ENCODE assay signal across 9 mouse cellular contexts in genomic region chr4:138851463-138851862, GRCm38 (mm10). TPM values are rescaled to one million over a fixed set of nuclear protein-coding genes. Genes with fewer than 3 reads are reported as not detected.
DNase-seq lines count a peak whose midpoint lies in the region; ATAC-seq and TF ChIP-seq lines count a peak whose summit lies in the region.
"Had no signal": no experiment of that assay in that cellular context is flagged by ENCODE, and none has a peak within 500 bp of the region (broad histone marks: within the 10 kb centered on the region; RNA-seq: fewer than 3 reads in every experiment).

No protein-coding gene starts in this region.

- intact Hi-C loops in left cerebral cortex, postnatal 10 days (cut with DNase I), result loop anchor here (1.0 to 10.0 kb wide), 5 partner anchors 102 to 537 kb away; no protein-coding TSS in a partner anchor

- no peak for ATAC-seq in intestine, embryonic 14.5 days (replicated peaks; ENCODE audit: low FRiP score, low TSS enrichment, low read depth)
- ATAC-seq in midbrain, embryonic 15.5 days (replicated peaks), result peak; percentile 74

- 0 out of 2 replicates have a peak, but pooled peaks cover 4% of the 10 kb centered on the region for H3K27me3 ChIP-seq in heart, embryonic 10.5 days (ENCODE audit: insufficient read depth, poor library complexity, severe bottlenecking)
- no peaks in the 10 kb centered on the region for H3K27me3 ChIP-seq in intestine, embryonic 14.5 days (replicated peaks; ENCODE audit: control insufficient read depth, insufficient read depth, low read length)
- peaks cover 2% of the 10 kb centered on the region; the same call in 1 of the 2 replicates for H3K27me3 ChIP-seq in midbrain, embryonic 15.5 days (replicated peaks)
- H3K27me3 ChIP-seq in spleen, adult 2 months (ENCODE audit: control insufficient read depth, insufficient read depth, low read length), result no peaks in the 10 kb centered on the region

- DNase-seq in heart, adult 18-20 months, result peak; percentile 49 to 85
- no peak for DNase-seq in heart, embryonic 10.5 days (ENCODE audit: low spot score)
- peak; percentile 81 for DNase-seq in cerebellum, adult 9-10 months
- DNase-seq in frontal cortex, adult 2 months (ENCODE audit: extremely low spot score in 1 of 2, low spot score in 1 of 2), result peak; percentile 65 to 93
- peak; percentile 91 for DNase-seq in intestine, embryonic 14.5 days (ENCODE audit: low spot score)
- DNase-seq in left cerebral cortex, postnatal 10 days (ENCODE audit: extremely low spot score in 1 of 2, low spot score in 2 of 2), result peak; percentile 73 to 79
- DNase-seq in spleen, adult 2 months (ENCODE audit: low read depth in 1 of 2, low spot score in 2 of 2), result peak; percentile 12 to 36

- no peak overlapping the region for H3K9ac ChIP-seq in intestine, embryonic 14.5 days (ENCODE audit: low read length)
- no peak overlapping the region for H3K9ac ChIP-seq in midbrain, embryonic 15.5 days
- H3K9ac ChIP-seq: midbrain, embryonic 12.5 days had no signal

- H3K4me3 ChIP-seq in heart, embryonic 10.5 days, result no peak overlapping the region
- H3K4me3 ChIP-seq in intestine, embryonic 14.5 days (ENCODE audit: low read depth, low read length), result no peak overlapping the region
- H3K4me3 ChIP-seq in midbrain, embryonic 15.5 days, result no peak overlapping the region
- H3K4me3 ChIP-seq in spleen, adult 2 months (ENCODE audit: extremely low read depth, insufficient read depth, insufficient read length), result no peak overlapping the region
- H3K4me3 ChIP-seq: midbrain, embryonic 12.5 days had no signal

- TF ChIP-seq POLR2A in spleen, adult 2 months (IDR thresholded peaks at IDR 0.05; ENCODE audit: low read depth, low read length), result no peak

- H3K27ac ChIP-seq in heart, embryonic 10.5 days, result no peak overlapping the region
- H3K27ac ChIP-seq in intestine, embryonic 14.5 days (ENCODE audit: low read depth), result no peak overlapping the region
- no peak overlapping the region for H3K27ac ChIP-seq in midbrain, embryonic 15.5 days
- H3K27ac ChIP-seq in spleen, adult 2 months (ENCODE audit: insufficient read depth, low read length), result no peak overlapping the region
- H3K27ac ChIP-seq: midbrain, embryonic 12.5 days had no signal

- 9% methylated on average over 4 of the region's 4 CpGs for WGBS in heart, embryonic 10.5 days
- 2% methylated on average over 4 of the region's 4 CpGs for WGBS in intestine, embryonic 14.5 days
- WGBS in midbrain, embryonic 15.5 days, result 5% methylated on average over 4 of the region's 4 CpGs
- 7% methylated on average over 4 of the region's 4 CpGs for WGBS in spleen, adult 2 months

- no peaks in the 10 kb centered on the region for H3K9me3 ChIP-seq in heart, embryonic 10.5 days
- H3K9me3 ChIP-seq in intestine, embryonic 14.5 days (ENCODE audit: control insufficient read depth, low read length), result no peaks in the 10 kb centered on the region
- no peaks in the 10 kb centered on the region for H3K9me3 ChIP-seq in midbrain, embryonic 15.5 days
- H3K9me3 ChIP-seq: midbrain, embryonic 12.5 days had no signal

- peak; percentile 89; the same call in 1 of the 2 replicates for TF ChIP-seq CTCF in spleen, adult 2 months (IDR thresholded peaks at IDR 0.05; ENCODE audit: extremely low read depth, insufficient read depth, insufficient read length, insufficient replicate concordance)

- no peak overlapping the region for H3K4me2 ChIP-seq in intestine, embryonic 14.5 days (ENCODE audit: low read length)
- H3K4me2 ChIP-seq in midbrain, embryonic 15.5 days, result no peak overlapping the region
- H3K4me2 ChIP-seq: midbrain, embryonic 12.5 days had no signal

- H3K36me3 ChIP-seq in heart, embryonic 10.5 days, result no peaks in the 10 kb centered on the region
- H3K36me3 ChIP-seq in intestine, embryonic 14.5 days (ENCODE audit: control insufficient read depth, insufficient read depth, low read length), result no peaks in the 10 kb centered on the region
- H3K36me3 ChIP-seq in midbrain, embryonic 15.5 days (replicated peaks), result no peaks in the 10 kb centered on the region
- H3K36me3 ChIP-seq in spleen, adult 2 months (ENCODE audit: control insufficient read depth, insufficient read depth, low read length), result no peaks in the 10 kb centered on the region
- H3K36me3 ChIP-seq: midbrain, embryonic 12.5 days had no signal

- 0 out of 2 replicates have a peak, but pooled peaks cover 2% of the 10 kb centered on the region for H3K4me1 ChIP-seq in heart, embryonic 10.5 days
- H3K4me1 ChIP-seq in intestine, embryonic 14.5 days (replicated peaks; ENCODE audit: control insufficient read depth, insufficient read depth, low read length), result no peaks in the 10 kb centered on the region
- no peaks in the 10 kb centered on the region for H3K4me1 ChIP-seq in midbrain, embryonic 15.5 days
- no peaks in the 10 kb centered on the region for H3K4me1 ChIP-seq in spleen, adult 2 months (ENCODE audit: control insufficient read depth, insufficient read depth, insufficient read length)
- H3K4me1 ChIP-seq: midbrain, embryonic 12.5 days had no signal

RNA-seq across cellular contexts. Expression of gene Pla2g5, which starts 11.8 kb away (rescaled TPM):
- 10 to 100 TPM; 31.6 to 41.3 TPM for total RNA-seq in heart, adult 18-20 months (2021)
- polyA plus RNA-seq in heart, embryonic 10.5 days (2016; fragmentation: Nextera tagmentation; extraction: Ambion mirVana), result 0.91 and 2.1 TPM in 2 replicates
- 6.4 and 9.2 TPM in 2 replicates for polyA plus RNA-seq in frontal cortex, adult 2 months (2012; rRNA removed)
- polyA plus RNA-seq in intestine, embryonic 14.5 days (2014; fragmentation: Nextera tagmentation; extraction: Ambion mirVana), result 0.19 and 0.42 TPM in 2 replicates
- 1 to 10 TPM; 1.2 to 1.3 TPM for total RNA-seq in left cerebral cortex, postnatal 10 days (2021)
- 0.46 and 0.75 TPM in 2 replicates for polyA plus RNA-seq in midbrain, embryonic 15.5 days (2015; fragmentation: Nextera tagmentation; extraction: Ambion mirVana)
- 43.7 and 65.5 TPM in 2 replicates for polyA plus RNA-seq in spleen, adult 2 months (2012; rRNA removed)
- polyA plus RNA-seq: midbrain, embryonic 12.5 days had no signal

RNA-seq across cellular contexts. Expression of gene Gm13030, which starts 22.3 kb away (rescaled TPM):
- not detected for total RNA-seq in heart, adult 18-20 months (2021)
- polyA plus RNA-seq in heart, embryonic 10.5 days (2016; fragmentation: Nextera tagmentation; extraction: Ambion mirVana), result not detected in 2 replicates
- polyA plus RNA-seq in frontal cortex, adult 2 months (2012; rRNA removed), result not detected in 2 replicates
- polyA plus RNA-seq in intestine, embryonic 14.5 days (2014; fragmentation: Nextera tagmentation; extraction: Ambion mirVana), result not detected in 2 replicates
- not detected for total RNA-seq in left cerebral cortex, postnatal 10 days (2021)
- polyA plus RNA-seq in midbrain, embryonic 15.5 days (2015; fragmentation: Nextera tagmentation; extraction: Ambion mirVana), result not detected in 2 replicates
- polyA plus RNA-seq in spleen, adult 2 months (2012; rRNA removed), result not detected in 2 replicates
- polyA plus RNA-seq: midbrain, embryonic 12.5 days had no signal

RNA-seq across cellular contexts. Expression of gene Pla2g2e, which starts 26.3 kb away (rescaled TPM):
- under 1 TPM in 1 of 2 experiments, not detected in 1; 0.69 TPM for total RNA-seq in heart, adult 18-20 months (2021)
- polyA plus RNA-seq in heart, embryonic 10.5 days (2016; fragmentation: Nextera tagmentation; extraction: Ambion mirVana), result not detected in 2 replicates
- polyA plus RNA-seq in frontal cortex, adult 2 months (2012; rRNA removed), result 0.19 TPM in 1 of 2 replicates, not detected in the other
- not detected in 2 replicates for polyA plus RNA-seq in intestine, embryonic 14.5 days (2014; fragmentation: Nextera tagmentation; extraction: Ambion mirVana)
- not detected for total RNA-seq in left cerebral cortex, postnatal 10 days (2021)
- not detected in 2 replicates for polyA plus RNA-seq in midbrain, embryonic 15.5 days (2015; fragmentation: Nextera tagmentation; extraction: Ambion mirVana)
- 0.09 TPM in 1 of 2 replicates, not detected in the other for polyA plus RNA-seq in spleen, adult 2 months (2012; rRNA removed)
- polyA plus RNA-seq: midbrain, embryonic 12.5 days had no signal
